Mouse (Mus musculus): ENCODE data around the gene Psme1. TPM values are rescaled to one million over a fixed set of nuclear protein-coding genes. Genes with fewer than 3 reads are reported as not detected.

Psme1 gene
- polyA plus RNA-seq, 1 experiment from 2014 or later, result 131 TPM

DNA sequence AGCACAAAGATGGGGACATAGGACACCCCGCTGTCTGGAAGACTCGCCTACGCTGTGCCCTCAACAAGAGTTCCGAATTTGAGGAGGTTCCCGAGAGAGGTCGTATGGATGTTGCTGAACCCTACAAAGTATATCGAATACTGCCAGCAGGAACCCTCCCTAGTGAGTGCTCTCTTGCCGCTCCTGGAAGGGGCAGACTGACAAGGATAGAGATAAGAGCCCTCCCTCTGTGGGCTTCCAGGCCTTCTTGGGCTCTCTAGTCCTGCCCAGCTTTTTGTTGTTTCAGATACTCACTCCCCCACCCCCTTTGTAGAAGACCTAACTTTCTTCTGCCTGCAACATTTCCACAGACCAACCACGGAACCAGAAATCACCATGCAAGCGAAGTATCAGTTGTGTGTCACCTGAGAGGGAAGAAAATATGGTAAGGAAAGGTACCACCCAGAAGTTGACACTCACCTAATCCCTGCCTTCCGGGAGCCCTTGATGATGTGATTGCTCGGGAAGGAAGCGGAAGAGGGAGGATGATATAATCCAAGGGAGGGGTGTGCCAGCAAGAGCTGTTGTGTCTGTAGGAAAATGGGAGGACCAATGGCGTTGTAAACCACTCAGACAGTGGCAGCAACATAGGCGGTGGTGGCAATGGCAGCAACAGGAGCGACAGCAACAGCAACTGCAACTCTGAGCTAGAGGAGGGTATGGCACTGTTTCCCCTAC, 28.0 kb downstream of the Psme1 start:
- H3K9ac ChIP-seq, result no peak overlapping the region
- H3K27me3 ChIP-seq, result no peaks in the 10 kb centered on the region
- H3K36me3 ChIP-seq, result peaks cover 63% of the 10 kb centered on the region
- no peak for ATAC-seq (ENCODE audit: insufficient number of reproducible peaks, insufficient read depth, low FRiP score, low TSS enrichment)
- no peaks in the 10 kb centered on the region for H3K9me3 ChIP-seq
- H3K4me1 ChIP-seq, result peaks cover 11% of the 10 kb centered on the region; the same call in 1 of the 2 replicates
- WGBS, result 90% methylated on average over 16 of the region's 16 CpGs
- H3K27ac ChIP-seq, result no peak overlapping the region
- no peak overlapping the region for H3K4me2 ChIP-seq (replicated peaks)
- H3K4me3 ChIP-seq, result no peak overlapping the region

DNA sequence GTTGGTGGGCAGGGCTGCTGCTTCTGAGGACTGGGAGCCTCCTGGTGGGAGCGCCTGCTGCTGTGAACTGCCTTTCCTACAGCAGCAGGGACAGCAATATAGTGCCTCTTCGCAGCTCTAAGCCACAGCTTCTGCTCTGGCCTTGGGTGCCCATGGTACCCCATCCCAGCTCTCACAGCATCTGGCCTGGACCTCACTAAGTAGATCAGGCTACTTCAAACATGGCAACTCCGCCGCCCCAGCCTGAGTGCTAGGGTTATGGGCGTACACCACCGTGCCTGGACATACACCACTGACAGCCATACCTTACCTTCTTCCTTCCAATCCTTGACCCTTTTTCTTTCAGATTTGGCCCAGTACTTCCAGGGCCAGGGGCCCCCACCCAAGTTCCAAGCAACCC, 30.4 kb downstream of the Psme1 start:
- Histone ChIP-seq H3K27ac (no peak overlapping the region), H3K4me1 (peaks cover 10% of the 10 kb centered on the region; the same call in 1 of the 2 replicates), H3K9ac (no peak overlapping the region), H3K27me3 (no peaks in the 10 kb centered on the region), H3K4me2 (replicated peaks) (no peak overlapping the region), H3K36me3 (peaks cover 39% of the 10 kb centered on the region), H3K9me3 (no peaks in the 10 kb centered on the region), H3K4me3 (no peak overlapping the region)
- ATAC-seq (ENCODE audit: insufficient number of reproducible peaks, insufficient read depth, low FRiP score, low TSS enrichment), result no peak
- WGBS, result 97% methylated on average over 6 of the region's 6 CpGs

DNA sequence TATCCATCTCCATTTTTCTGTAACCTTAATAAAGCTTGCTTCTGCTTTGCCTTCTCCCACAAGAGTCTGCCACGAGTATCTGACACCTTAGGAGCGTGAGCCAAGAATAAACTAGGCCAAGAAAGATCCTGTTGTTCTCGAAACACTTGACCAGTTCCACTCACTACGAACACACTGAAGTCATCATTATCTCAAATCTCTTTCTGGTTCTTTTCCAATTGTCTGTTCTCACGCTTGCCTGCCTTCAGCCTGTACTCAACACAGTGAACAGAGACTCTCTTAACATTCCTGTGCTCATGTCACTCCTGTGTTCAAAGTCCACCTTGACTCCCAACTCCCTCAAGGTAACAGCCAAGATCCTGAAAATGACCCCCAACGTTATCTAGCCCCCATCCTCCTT, 35.4 kb downstream of the Psme1 start:
- 71% methylated on average over 6 of the region's 6 CpGs for WGBS
- Histone ChIP-seq H3K36me3 (peaks cover 13% of the 10 kb centered on the region), H3K27ac (no peak overlapping the region), H3K4me2 (replicated peaks) (no peak overlapping the region), H3K9me3 (no peaks in the 10 kb centered on the region), H3K4me3 (no peak overlapping the region), H3K4me1 (no peaks in the 10 kb centered on the region), H3K27me3 (no peaks in the 10 kb centered on the region), H3K9ac (no peak overlapping the region)
- ATAC-seq (ENCODE audit: insufficient number of reproducible peaks, insufficient read depth, low FRiP score, low TSS enrichment), result no peak

DNA sequence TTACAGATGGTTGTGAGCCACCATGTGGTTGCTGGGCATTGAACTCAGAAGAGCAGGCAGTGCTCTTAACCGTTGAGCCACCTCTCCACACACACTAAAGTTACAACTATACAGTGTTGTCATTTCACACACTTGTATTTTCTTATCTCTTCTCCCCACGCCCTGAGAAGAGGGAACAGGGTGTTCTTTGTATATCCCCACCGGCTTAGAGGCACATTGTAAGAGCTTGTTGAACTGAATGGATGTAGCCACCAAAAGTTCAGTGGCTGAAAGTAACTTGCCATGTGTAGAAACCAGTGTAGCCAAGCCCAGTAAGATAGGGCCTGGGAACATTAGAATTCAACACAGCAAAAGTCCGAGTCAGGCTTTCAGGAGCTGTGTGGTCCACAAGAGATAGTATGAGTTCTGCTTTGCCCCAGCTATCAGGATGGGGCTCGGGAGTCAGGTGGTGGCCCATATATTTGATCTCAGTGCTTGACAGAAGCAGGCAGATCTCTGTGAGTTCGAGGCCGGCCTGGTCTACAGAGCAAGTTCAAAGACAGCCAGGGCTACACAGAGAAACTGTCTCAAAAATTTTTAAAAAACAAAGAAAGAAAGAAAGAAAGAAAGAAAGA, 36.7 kb downstream of the Psme1 start:
- no peak overlapping the region for H3K9ac ChIP-seq
- no peaks in the 10 kb centered on the region for H3K36me3 ChIP-seq
- H3K4me1 ChIP-seq, result no peaks in the 10 kb centered on the region
- H3K9me3 ChIP-seq, result no peaks in the 10 kb centered on the region
- ATAC-seq (ENCODE audit: insufficient number of reproducible peaks, insufficient read depth, low FRiP score, low TSS enrichment), result no peak
- H3K4me3 ChIP-seq, result no peak overlapping the region
- no peaks in the 10 kb centered on the region for H3K27me3 ChIP-seq
- 79% methylated on average over 7 of the region's 7 CpGs for WGBS
- no peak overlapping the region for H3K4me2 ChIP-seq (replicated peaks)
- no peak overlapping the region for H3K27ac ChIP-seq

DNA sequence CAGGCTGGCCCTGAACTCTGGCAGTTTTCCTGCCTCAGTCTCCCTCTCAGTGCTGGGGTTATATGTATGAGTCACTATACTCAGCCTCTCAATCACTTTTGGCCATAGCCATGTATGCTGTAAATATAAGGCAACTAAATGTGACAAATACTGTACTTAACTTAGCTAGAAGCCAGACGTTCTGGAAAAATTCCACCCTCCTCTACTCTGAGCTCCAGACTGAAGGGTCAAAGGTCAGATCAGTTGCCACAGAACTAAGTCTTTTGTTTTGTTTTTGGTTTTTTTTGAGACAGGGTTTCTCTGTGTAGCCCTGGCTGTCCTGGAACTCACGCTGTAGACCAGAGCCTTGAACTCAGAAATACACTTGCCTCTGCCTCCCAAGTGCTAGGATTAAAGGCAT, 38.0 kb downstream of the Psme1 start:
- Histone ChIP-seq H3K9ac (no peak overlapping the region), H3K4me3 (no peak overlapping the region), H3K27ac (no peak overlapping the region), H3K27me3 (no peaks in the 10 kb centered on the region), H3K9me3 (no peaks in the 10 kb centered on the region), H3K36me3 (no peaks in the 10 kb centered on the region), H3K4me1 (no peaks in the 10 kb centered on the region), H3K4me2 (replicated peaks) (no peak overlapping the region)
- 24% methylated on average over 2 of the region's 2 CpGs for WGBS
- no peak for ATAC-seq (ENCODE audit: insufficient number of reproducible peaks, insufficient read depth, low FRiP score, low TSS enrichment)

DNA sequence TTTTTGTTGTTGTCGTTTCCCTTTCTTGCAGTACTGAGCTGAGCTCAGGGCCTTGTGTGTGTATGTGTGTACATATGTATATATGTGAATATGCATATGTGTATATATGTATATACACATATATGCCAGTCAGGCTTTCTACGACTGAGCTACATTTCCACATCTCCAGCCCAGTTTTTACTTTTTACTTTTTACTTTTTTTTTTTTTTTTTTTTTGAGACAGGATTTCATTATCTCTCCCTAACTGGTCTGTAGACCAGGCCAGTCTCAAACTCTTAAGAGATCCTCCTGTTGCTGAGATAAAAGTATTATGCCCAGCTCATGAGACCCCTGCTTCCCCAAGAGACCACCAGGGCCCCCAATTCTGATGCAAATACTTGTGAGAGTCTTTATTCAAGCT, 38.9 kb downstream of the Psme1 start:
- Histone ChIP-seq H3K27me3 (no peaks in the 10 kb centered on the region), H3K4me1 (no peaks in the 10 kb centered on the region), H3K36me3 (no peaks in the 10 kb centered on the region), H3K9ac (no peak overlapping the region), H3K27ac (no peak overlapping the region), H3K4me2 (replicated peaks) (no peak overlapping the region), H3K9me3 (no peaks in the 10 kb centered on the region), H3K4me3 (no peak overlapping the region)
- no peak for ATAC-seq (ENCODE audit: insufficient number of reproducible peaks, insufficient read depth, low FRiP score, low TSS enrichment)
- 90% methylated on average over 2 of the region's 2 CpGs for WGBS

DNA sequence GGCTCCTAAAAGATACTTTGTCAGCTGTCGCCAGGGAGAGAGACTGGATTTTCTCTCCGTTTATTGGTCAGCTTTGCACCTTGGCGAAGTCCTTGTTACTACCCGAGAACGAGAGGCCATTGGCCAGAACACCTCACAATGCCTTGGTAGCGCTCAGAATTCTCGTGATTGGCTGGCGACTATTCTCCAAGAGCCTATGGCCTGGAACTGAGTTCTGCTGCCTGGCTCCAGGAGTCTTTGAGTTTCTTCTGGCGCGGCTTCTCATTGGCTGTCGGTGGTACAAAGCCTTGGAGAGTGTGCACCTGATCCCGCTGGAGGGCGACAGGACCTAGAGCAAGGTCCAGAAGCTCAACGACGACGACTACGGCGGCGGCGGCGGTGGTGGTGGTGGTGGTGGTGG, 39.9 kb downstream of the Psme1 start, which contains the start of gene Rec8:
TSS of gene Rec8 (plus strand) at position 216 of the 400 bp plus-strand sequence.
- Histone ChIP-seq H3K27me3 (no peaks in the 10 kb centered on the region), H3K4me3 (peak within 1 kb of the TSS; percentile 18), H3K9me3 (no peaks in the 10 kb centered on the region), H3K9ac (no peak within 1 kb of the TSS), H3K4me2 (replicated peaks) (peak within 1 kb of the TSS; percentile 35), H3K27ac (no peak within 1 kb of the TSS), H3K4me1 (no peaks in the 10 kb centered on the region), H3K36me3 (no peaks in the 10 kb centered on the region)
- ATAC-seq (ENCODE audit: insufficient number of reproducible peaks, insufficient read depth, low FRiP score, low TSS enrichment), result peak; percentile 43; the same call in 1 of the 2 replicates
- 18% methylated on average over 21 of the region's 21 CpGs for WGBS

DNA sequence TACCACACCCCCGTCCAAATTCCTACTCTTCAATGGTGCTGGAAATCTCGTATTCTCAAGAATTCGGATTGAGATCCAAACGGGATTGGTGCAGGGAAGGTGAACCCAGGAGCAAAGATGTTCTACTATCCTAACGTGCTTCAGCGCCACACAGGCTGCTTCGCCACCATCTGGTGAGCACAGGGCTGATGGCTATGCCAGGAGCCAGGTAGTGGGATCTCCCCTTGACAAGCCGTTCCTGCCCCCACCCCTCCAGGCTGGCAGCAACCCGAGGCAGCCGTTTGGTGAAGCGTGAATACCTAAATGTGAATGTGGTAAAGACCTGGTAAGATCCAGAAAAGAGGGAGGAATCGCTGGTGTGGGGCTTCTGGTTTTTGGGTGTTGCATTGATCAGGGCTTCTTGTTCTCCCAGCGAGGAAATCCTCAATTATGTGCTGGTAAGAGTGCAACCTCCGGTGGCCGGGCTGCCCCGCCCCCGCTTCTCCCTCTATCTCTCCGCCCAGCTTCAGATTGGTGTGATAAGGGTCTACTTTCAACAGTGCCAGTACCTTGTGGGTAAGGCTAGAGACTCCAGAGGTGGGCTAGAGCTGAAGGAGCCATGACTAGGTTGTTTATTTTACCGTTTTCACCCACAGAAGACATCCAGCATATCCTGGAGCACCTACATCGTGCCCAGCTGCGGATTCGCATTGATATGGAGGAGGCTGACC, 40.7 kb downstream of the Psme1 start:
- no peak overlapping the region for H3K9ac ChIP-seq
- H3K4me3 ChIP-seq, result peak overlapping the region; percentile 18
- H3K27me3 ChIP-seq, result no peaks in the 10 kb centered on the region
- H3K4me1 ChIP-seq, result no peaks in the 10 kb centered on the region
- no peak for ATAC-seq (ENCODE audit: insufficient number of reproducible peaks, insufficient read depth, low FRiP score, low TSS enrichment)
- H3K36me3 ChIP-seq, result no peaks in the 10 kb centered on the region
- no peaks in the 10 kb centered on the region for H3K9me3 ChIP-seq
- no peak overlapping the region for H3K27ac ChIP-seq
- 41% methylated on average over 22 of the region's 22 CpGs for WGBS
- H3K4me2 ChIP-seq (replicated peaks), result peak overlapping the region; percentile 35

DNA sequence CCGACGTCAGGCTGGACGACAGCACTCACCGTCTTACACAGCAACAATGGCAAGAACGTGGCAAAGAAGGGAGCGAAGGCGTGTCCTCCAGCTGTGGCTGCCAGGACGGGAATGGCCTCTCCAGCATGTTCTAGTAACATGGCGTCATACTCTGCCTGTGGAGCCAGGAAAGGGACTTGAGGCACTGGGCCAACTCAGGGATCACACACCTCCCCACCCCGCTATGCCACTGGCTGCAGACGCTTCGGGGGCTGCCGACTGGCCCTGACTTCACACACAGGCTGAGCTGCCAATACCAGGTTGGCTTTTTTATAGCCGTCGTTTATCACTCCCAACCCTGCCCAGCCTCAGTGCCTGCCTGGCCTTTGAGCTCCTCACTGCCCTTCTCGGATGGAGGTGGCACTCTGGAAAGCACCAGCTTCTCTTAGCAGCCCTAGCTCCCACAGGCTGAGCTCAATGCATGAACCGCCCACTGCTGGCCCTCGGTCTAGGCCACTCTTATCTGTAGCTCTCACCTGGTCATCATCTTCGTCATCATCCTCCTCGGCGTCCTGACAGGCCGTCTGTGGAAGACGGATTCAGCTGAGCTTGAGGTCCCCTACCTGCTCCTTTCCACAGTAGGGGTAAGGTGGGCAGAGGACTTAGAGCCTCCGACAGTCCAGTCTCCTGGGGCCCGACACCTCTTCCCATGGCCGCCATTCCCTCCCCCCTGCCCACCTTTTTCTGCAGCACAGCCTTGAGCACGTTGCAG, 50.3 kb downstream of the Psme1 start:
- ATAC-seq (ENCODE audit: insufficient number of reproducible peaks, insufficient read depth, low FRiP score, low TSS enrichment), result no peak
- Histone ChIP-seq H3K4me2 (replicated peaks) (no peak overlapping the region), H3K27ac (no peak overlapping the region), H3K4me1 (no peaks in the 10 kb centered on the region), H3K9me3 (no peaks in the 10 kb centered on the region), H3K4me3 (no peak overlapping the region), H3K9ac (no peak overlapping the region), H3K27me3 (no peaks in the 10 kb centered on the region), H3K36me3 (peaks cover 91% of the 10 kb centered on the region)
- 96% methylated on average over 27 of the region's 27 CpGs for WGBS

DNA sequence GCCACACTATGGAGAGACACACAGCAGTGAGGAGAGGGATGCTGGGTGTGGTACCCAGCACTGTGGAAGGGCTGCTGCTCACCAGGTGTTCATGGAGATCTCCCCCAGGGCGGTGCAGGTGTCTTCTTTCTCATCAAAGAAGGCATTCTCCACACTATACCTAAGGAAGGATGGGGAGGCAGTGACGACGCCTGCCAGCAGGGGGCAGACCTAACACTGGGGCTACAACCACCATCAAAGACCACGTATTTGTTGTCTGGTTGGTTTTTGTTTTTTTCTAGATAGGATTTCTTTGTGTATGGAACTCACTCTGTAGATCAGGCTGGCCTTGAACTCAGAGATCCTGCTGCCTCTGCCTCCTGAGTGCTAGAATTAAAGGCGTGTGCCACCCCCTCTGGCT, 51.4 kb downstream of the Psme1 start:
- Histone ChIP-seq H3K4me3 (no peak overlapping the region), H3K27me3 (no peaks in the 10 kb centered on the region), H3K9me3 (no peaks in the 10 kb centered on the region), H3K4me2 (replicated peaks) (no peak overlapping the region), H3K27ac (no peak overlapping the region), H3K9ac (no peak overlapping the region), H3K36me3 (peaks cover 97% of the 10 kb centered on the region), H3K4me1 (peaks cover 1% of the 10 kb centered on the region)
- WGBS, result 50% methylated on average over 5 of the region's 5 CpGs
- no peak for ATAC-seq (ENCODE audit: insufficient number of reproducible peaks, insufficient read depth, low FRiP score, low TSS enrichment)
